Mouse (Mus musculus): ENCODE results near the gene 1700086D15Rik. TPM values are rescaled to one million over a fixed set of nuclear protein-coding genes. Genes with fewer than 3 reads are reported as not detected.
A peak's percentile ranks its signal among the peaks of the same experiment; 100 is the strongest.

Gene 1700086D15Rik
- polyA plus RNA-seq, 1 experiment from 2014 or later: not detected

DNA sequence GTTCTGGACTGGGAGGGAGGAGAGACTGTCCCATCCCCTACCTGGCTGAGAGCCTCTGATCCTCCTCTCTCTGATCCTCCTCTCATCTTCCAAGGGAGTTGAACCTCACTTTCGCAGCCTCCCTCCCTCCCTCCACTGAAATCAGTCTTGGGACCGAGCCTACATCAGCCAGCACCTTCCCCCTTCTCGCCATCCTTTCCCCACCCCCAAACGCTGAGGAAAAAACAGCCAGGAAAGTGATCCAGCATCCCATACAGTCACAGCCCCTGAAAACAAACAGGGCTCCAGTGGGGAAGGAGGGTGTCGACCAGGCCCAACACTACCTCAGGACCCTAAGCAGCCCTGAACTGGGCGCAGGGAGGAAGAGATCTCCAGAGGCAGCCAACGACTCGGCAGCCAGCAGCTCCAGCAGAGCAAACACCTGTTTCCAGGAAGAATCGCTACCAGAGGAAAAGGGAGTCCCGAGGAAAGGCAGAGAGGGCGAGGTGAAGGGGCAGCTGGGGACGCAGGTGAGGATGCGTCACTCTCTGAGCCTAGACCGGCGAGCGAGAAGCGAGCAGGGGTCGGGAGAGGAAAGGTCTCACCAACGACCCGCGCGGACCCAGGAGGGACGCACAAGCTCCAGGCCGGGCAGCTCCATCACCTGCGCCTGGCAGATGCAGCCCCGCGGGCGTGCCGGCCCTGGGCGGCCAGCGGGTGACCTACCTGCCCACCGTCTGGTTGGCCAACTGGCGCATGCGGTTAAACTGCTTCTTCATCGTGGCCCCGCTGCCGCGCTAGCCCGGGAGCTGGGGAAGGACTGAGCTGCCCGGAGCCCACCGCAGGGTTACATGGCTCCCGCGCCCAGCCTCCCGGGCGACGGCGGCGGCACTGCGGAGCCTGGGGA lies 2.4 kb upstream of the 1700086D15Rik start:
- under 1% methylated on average over 49 of the region's 49 CpGs for WGBS
- peaks cover 23% of the 10 kb centered on the region for H3K27me3 ChIP-seq (replicated peaks; ENCODE audit: low read depth, poor library complexity, severe bottlenecking)
- peak overlapping the region; percentile 86 for H3K27ac ChIP-seq (replicated peaks)
- no peaks in the 10 kb centered on the region for H3K9me3 ChIP-seq
- no peaks in the 10 kb centered on the region for H3K36me3 ChIP-seq (replicated peaks)
- peak overlapping the region; percentile 88 for H3K4me3 ChIP-seq
- peaks cover 16% of the 10 kb centered on the region for H3K4me1 ChIP-seq
- peak; percentile 9 for DNase-seq (ENCODE audit: low spot score)

DNA sequence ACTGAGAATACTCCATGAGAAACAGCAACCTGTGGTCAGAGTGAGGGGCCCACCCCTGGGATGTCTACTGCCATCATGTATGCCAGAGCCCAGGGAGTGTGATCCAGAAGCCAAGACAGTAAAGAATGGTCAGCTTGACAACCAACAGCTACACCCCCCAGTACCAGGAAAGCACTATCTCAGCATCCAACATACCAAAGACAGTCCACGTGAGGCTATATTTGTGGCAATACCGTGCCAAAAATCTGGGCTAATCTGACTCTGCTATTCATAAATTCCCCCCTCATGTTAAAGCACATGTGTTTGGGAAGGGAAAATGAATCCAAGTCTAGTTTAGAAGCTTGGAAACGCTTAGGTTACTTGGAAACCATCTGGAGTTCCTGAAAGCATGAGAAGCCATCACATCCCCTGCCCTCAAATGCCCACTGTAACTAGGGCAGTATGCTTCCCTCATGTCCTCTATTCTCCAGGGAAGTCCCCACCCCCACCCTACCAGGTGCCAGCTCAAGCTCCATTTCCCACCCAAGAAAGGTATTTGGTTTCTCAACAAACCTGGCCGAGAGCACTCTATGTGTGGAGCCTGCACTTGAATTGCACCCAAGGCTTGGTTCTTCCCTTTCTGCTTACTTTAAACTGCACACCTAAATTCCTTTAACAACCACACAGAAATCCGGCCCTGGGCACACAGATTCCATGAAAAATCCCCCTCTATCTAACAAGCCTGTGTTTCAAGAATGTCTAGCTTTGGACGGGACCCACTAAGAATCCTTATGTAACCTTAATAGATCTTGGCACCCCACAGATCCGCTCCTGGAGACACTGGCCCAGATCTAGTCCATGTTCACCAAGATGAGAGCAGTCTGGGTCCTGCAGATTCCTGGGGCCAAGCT lies 1.5 kb upstream of the 1700086D15Rik start:
- 58% methylated on average over 7 of the region's 7 CpGs for WGBS
- Histone ChIP-seq H3K27ac (replicated peaks) (no peak overlapping the region), H3K4me3 (peak overlapping the region; percentile 88; the same call in 1 of the 2 replicates)

DNA sequence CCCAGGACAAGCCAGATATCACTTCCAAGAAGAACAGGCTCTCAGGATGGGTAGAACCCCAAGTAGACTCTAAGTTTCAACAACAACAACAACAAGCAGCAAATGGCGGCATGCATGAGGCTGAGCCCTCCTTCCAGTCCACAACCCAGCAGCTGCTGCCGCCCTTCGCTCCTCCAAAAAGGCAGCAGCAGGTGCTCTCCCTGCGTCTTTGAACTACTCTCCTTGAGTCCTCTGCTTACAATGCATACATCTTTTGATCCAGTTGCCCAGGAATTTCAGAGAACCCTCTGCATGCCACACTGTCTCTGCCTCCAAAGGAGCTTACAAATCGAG lies 1.1 kb downstream of the 1700086D15Rik start:
- 93% methylated on average over 5 of the region's 5 CpGs for WGBS
- Histone ChIP-seq H3K36me3 (replicated peaks) (no peaks in the 10 kb centered on the region), H3K9me3 (no peaks in the 10 kb centered on the region), H3K27me3 (replicated peaks; ENCODE audit: low read depth, poor library complexity, severe bottlenecking) (peaks cover 23% of the 10 kb centered on the region), H3K4me3 (no peak overlapping the region), H3K27ac (replicated peaks) (no peak overlapping the region), H3K4me1 (peaks cover 16% of the 10 kb centered on the region)
- no peak for DNase-seq (ENCODE audit: low spot score)

More for the DNA sequence above, 1.5 kb upstream of the 1700086D15Rik start:
- no peaks in the 10 kb centered on the region for H3K9me3 ChIP-seq
- DNase-seq (ENCODE audit: low spot score): no peak
- H3K36me3 ChIP-seq (replicated peaks): no peaks in the 10 kb centered on the region
- H3K27me3 ChIP-seq (replicated peaks; ENCODE audit: low read depth, poor library complexity, severe bottlenecking): peaks cover 23% of the 10 kb centered on the region
- peaks cover 16% of the 10 kb centered on the region for H3K4me1 ChIP-seq

DNA sequence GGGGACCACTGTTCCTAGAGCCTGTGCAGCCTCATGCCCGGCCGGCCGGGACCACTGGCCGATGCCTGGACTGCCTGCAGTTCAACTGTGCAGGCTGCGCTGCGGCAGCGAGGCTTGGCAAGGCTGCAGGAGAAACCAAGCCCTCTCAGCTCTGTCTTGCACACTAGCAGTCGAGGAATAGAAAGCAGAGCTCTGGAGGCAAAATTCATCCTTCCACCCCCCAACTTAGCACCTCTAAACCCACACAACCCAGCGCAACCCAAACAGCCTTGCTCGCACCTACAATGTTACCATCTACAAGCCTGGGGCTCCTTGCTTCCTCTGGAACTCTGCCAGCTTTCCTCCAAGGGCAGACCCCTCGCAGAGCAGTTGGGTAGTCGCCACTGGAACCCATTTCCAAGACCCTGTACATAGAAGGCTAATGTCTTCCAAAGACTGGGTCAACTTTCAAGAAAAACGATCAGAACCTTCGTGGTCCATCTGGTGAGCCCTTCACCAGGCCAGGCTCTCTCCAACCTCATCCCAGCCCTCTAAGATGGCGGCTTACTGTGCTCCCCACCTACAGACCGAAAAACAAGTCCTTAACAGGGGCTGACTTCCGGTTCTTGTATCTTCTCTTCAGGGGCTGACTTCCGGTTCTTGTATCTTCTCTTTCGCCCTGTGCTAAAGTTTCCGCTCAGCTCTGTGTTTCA lies 1.6 kb downstream of the 1700086D15Rik start:
- H3K36me3 ChIP-seq (replicated peaks): no peaks in the 10 kb centered on the region
- H3K4me1 ChIP-seq: peaks cover 16% of the 10 kb centered on the region
- peaks cover 20% of the 10 kb centered on the region for H3K27me3 ChIP-seq (replicated peaks; ENCODE audit: low read depth, poor library complexity, severe bottlenecking)
- H3K4me3 ChIP-seq: no peak overlapping the region
- no peak for DNase-seq (ENCODE audit: low spot score)
- H3K9me3 ChIP-seq: no peaks in the 10 kb centered on the region
- no peak overlapping the region for H3K27ac ChIP-seq (replicated peaks)
- WGBS: 94% methylated on average over 20 of the region's 20 CpGs

DNA sequence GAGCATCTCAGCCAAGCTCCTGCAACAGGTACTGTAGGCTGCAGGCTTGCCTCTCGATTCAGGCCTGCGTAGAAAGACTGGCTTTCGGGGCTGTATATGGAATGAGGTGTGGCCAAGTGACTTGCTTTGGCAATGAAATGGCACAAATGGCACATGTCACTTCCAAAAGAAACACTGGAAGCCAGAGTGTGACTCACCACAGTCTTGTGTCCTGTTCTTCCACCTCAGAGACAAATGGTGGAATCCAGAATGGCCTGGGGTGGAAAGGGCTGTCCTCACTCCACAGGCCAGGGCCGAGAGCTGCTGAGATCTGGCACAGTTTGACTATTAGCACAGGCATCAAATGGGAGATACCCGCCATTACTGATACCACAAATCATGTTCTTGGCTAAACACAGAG lies 6.7 kb downstream of the 1700086D15Rik start:
- 91% methylated on average over 5 of the region's 5 CpGs for WGBS
- DNase-seq (ENCODE audit: low spot score): no peak

DNA sequence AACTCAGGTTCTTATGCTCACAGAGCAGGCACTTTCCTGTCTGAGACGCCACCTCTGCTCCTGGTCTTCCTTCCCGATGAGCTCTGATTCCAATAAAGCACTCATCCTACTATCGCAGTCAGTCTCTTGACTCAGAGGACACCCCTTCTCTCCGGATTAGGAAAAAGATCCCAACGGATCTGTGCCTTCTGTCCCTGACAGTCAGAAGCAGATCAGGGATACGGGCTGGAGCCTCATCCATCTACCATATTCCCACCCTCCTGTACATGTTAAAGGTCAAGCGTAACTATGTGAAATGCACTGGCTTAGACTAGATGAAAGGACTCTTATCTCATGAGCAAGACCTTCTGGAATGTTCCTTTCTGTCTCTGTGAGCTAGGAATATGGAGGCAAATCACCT lies 11.2 kb downstream of the 1700086D15Rik start:
- no peaks in the 10 kb centered on the region for H3K9me3 ChIP-seq
- no peak overlapping the region for H3K27ac ChIP-seq (replicated peaks)
- no peaks in the 10 kb centered on the region for H3K36me3 ChIP-seq (replicated peaks)
- 89% methylated on average over 7 of the region's 7 CpGs for WGBS
- peaks cover 6% of the 10 kb centered on the region; the same call in 1 of the 2 replicates for H3K4me1 ChIP-seq
- no peak overlapping the region for H3K4me3 ChIP-seq
- H3K27me3 ChIP-seq (replicated peaks; ENCODE audit: low read depth, poor library complexity, severe bottlenecking): no peaks in the 10 kb centered on the region
- no peak for DNase-seq (ENCODE audit: low spot score)

More for the DNA sequence above, 6.7 kb downstream of the 1700086D15Rik start:
- peaks cover 9% of the 10 kb centered on the region; the same call in 1 of the 2 replicates for H3K4me1 ChIP-seq
- no peaks in the 10 kb centered on the region for H3K27me3 ChIP-seq (replicated peaks; ENCODE audit: low read depth, poor library complexity, severe bottlenecking)
- H3K4me3 ChIP-seq: no peak overlapping the region
- no peaks in the 10 kb centered on the region for H3K36me3 ChIP-seq (replicated peaks)
- H3K9me3 ChIP-seq: no peaks in the 10 kb centered on the region
- no peak overlapping the region for H3K27ac ChIP-seq (replicated peaks)

DNA sequence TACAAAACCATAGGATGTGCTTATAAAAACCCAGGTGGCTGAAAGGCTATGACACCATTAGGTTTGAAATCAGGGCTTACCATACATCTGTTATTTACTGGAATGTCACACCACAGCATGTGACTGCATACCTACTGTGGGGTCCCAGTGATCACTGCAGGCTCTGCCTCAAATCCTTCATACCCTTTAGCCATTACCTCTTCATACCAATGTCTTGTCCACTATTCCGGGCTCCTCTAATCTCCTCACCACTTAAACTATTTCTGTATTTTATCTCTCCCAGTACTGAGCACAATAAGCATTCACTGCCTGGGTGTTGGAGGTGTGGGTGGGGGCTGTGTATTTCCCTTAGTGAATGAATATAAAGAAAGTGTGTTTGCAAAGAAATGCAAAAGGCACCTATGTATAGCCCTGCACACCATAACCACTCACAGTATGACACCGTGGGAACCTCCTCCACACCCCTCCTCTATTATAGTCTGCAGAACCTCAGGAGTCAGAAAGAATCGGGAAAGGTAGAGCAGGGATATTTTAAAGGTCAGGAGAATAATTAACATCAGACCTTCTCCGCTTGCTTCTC lies 16.8 kb downstream of the 1700086D15Rik start:
- WGBS: 78% methylated on average over 4 of the region's 4 CpGs
- H3K4me1 ChIP-seq: no peaks in the 10 kb centered on the region
- DNase-seq (ENCODE audit: low spot score): no peak

DNA sequence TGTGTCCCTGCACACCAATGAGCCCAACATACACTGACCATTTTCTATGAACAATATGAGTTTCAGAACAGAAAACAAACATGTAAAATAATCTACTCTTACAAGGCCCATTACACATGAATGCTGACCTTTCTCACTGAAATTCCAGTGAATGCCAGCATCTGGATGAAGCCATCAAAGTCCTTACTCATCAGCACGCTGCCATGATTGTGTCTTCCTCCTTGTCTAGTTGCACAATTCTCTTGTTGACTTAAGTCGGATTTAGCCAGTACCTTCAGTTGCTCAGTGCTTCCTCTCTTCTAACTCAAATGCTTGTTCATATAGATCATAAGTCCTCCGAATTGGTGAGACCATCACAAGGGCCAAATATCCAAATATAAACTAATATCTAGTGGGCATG lies 20.7 kb downstream of the 1700086D15Rik start:
- Histone ChIP-seq H3K27me3 (replicated peaks; ENCODE audit: low read depth, poor library complexity, severe bottlenecking) (no peaks in the 10 kb centered on the region), H3K4me3 (no peak overlapping the region), H3K27ac (replicated peaks) (no peak overlapping the region), H3K4me1 (no peaks in the 10 kb centered on the region), H3K36me3 (replicated peaks) (no peaks in the 10 kb centered on the region), H3K9me3 (no peaks in the 10 kb centered on the region)
- DNase-seq (ENCODE audit: low spot score): no peak
- 90% methylated on average over 3 of the region's 3 CpGs for WGBS

More for the DNA sequence above, 16.8 kb downstream of the 1700086D15Rik start:
- Histone ChIP-seq H3K9me3 (no peaks in the 10 kb centered on the region), H3K4me3 (no peak overlapping the region), H3K27me3 (replicated peaks; ENCODE audit: low read depth, poor library complexity, severe bottlenecking) (no peaks in the 10 kb centered on the region), H3K36me3 (replicated peaks) (no peaks in the 10 kb centered on the region), H3K27ac (replicated peaks) (no peak overlapping the region)

DNA sequence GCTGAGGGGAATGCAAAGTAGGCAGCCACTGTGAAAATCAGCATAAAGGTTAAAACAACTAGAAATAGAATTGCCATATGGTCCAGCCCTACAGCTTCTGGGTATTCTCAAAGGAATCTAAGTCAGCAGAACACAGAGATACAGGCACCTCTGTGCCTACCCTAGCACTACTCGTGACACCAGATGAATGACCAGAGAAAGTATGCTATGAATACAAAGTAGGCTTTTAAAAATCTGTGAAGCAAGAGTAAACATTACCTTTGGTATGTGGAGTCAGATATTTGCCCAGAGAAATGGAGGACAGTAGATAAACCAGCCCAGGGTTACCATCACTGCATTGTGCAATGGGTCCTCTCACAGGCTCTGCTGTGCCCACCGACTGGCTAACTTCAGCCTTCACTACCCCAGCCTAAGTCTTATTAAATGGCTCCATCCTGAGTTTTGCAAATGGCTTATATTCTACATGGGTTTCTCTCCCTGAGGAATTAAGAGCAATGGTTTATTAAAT lies 22.5 kb downstream of the 1700086D15Rik start:
- no peak overlapping the region for H3K27ac ChIP-seq (replicated peaks)
- no peaks in the 10 kb centered on the region for H3K36me3 ChIP-seq (replicated peaks)
- no peaks in the 10 kb centered on the region for H3K4me1 ChIP-seq
- 90% methylated on average over 2 of the region's 2 CpGs for WGBS
- no peaks in the 10 kb centered on the region for H3K27me3 ChIP-seq (replicated peaks; ENCODE audit: low read depth, poor library complexity, severe bottlenecking)
- H3K4me3 ChIP-seq: no peak overlapping the region
- H3K9me3 ChIP-seq: no peaks in the 10 kb centered on the region
- DNase-seq (ENCODE audit: low spot score): no peak

DNA sequence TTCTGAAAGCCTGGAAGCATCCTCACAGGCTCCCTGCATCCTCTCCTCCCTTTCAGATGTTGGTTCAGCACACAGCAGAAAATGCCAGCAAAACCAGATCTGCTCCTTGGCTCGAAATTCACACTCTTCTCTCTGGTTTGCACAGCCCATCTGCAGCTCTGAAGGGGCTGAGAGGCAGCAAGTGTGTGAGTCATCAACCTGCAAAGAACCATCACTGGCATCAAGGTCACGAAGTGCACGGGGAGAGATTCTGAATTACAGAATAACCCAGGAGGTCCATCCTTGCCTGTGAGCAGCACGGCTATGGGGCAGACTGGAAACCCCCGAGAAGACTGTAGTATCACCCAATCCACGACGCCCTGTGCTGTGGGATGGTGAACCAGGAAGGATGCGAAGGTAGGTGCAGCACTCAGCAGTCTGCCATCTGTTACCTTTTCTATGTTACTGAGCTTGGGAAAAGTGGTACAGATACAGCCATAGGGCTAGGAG lies 24.4 kb downstream of the 1700086D15Rik start:
- Histone ChIP-seq H3K4me3 (no peak overlapping the region), H3K27me3 (replicated peaks; ENCODE audit: low read depth, poor library complexity, severe bottlenecking) (no peaks in the 10 kb centered on the region), H3K4me1 (no peaks in the 10 kb centered on the region), H3K27ac (replicated peaks) (no peak overlapping the region), H3K36me3 (replicated peaks) (no peaks in the 10 kb centered on the region), H3K9me3 (no peaks in the 10 kb centered on the region)
- no peak for DNase-seq (ENCODE audit: low spot score)
- WGBS: 84% methylated on average over 8 of the region's 8 CpGs

DNA sequence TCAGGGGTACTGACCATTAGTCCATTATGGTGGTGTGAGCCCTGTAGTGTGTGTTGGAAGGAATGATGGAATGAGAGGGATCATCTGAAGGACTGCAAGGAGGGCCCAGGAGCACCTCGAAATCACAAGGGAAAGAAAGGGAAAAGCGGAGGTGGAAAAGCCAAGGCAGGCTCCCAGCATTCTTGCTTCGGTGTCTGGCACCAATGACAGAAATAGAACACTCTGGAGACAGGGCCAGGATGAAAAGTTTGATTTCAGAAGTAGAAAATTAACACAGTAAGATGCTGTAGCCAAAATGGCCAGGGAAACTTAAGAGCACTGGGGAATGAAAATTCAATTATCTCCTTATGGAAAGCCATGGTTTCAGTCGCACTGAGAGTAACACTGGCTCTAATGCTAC lies 26.0 kb downstream of the 1700086D15Rik start:
- 88% methylated on average over 4 of the region's 4 CpGs for WGBS
- Histone ChIP-seq H3K27ac (replicated peaks) (no peak overlapping the region), H3K4me1 (no peaks in the 10 kb centered on the region), H3K27me3 (replicated peaks; ENCODE audit: low read depth, poor library complexity, severe bottlenecking) (no peaks in the 10 kb centered on the region), H3K9me3 (no peaks in the 10 kb centered on the region), H3K4me3 (no peak overlapping the region), H3K36me3 (replicated peaks) (no peaks in the 10 kb centered on the region)
- DNase-seq (ENCODE audit: low spot score): no peak

DNA sequence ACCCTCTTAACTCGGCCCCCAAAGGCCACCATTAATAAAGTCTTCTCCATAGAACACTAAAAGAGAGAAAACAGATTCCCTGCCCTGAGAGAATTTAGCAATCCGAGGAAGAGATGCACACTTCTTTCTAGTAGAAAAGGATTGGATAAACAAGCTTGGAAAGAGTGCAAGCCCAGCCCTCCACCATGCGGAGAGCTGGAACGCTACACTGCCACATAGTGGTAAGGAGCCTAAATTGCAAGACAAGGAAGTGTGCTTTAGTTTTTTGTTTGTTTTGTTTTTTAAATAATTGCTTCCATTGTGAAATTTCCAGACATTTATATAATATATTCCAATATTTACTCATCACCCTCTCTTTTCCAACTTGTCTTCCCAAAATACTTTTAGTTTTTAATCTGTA lies 30.6 kb downstream of the 1700086D15Rik start:
- Histone ChIP-seq H3K27me3 (replicated peaks; ENCODE audit: low read depth, poor library complexity, severe bottlenecking) (no peaks in the 10 kb centered on the region), H3K9me3 (no peaks in the 10 kb centered on the region), H3K36me3 (replicated peaks) (no peaks in the 10 kb centered on the region), H3K4me1 (peaks cover 29% of the 10 kb centered on the region), H3K27ac (replicated peaks) (no peak overlapping the region), H3K4me3 (no peak overlapping the region)
- 85% methylated on average over 4 of the region's 4 CpGs for WGBS
- DNase-seq (ENCODE audit: low spot score): no peak

Data from embryonic facial prominence, embryonic 10.5 days (tissue).